Mouse (Mus musculus) stomach, embryonic 14.5 days (tissue): ENCODE data around the gene Mxd4. TPM values are rescaled to one million over a fixed set of nuclear protein-coding genes. Genes with fewer than 3 reads are reported as not detected.

Experiments used
- ATAC-seq: fragments of 200-750 bp; cut with Nextera tagmentation; 2 replicates; pipeline ENCODE4 v1.8.0; 2017; ENCODE audit warnings: low read depth, moderate TSS enrichment; ENCODE audit not compliant: insufficient number of reproducible peaks, insufficient read depth, low FRiP score
- H3K27ac ChIP-seq: fragments of 300-500 bp; sonication (generic); 2 replicates; pipeline ENCODE4 v1.5.1; 2014; ENCODE audit warnings: mild to moderate bottlenecking, low read length, moderate library complexity, mixed read lengths
- H3K27me3 ChIP-seq: fragments of 300-500 bp; sonication (generic); 2 replicates; pipeline ENCODE4 v1.6.1; 2014; ENCODE audit warnings: low read length, control low read depth, mixed read lengths; ENCODE audit not compliant: control insufficient read depth, insufficient read depth
- H3K36me3 ChIP-seq: fragments of 300-500 bp; sonication (generic); 2 replicates; pipeline ENCODE4 v1.6.1; 2014; ENCODE audit warnings: mild to moderate bottlenecking, control low read depth, low read length, moderate library complexity, mixed read lengths; ENCODE audit not compliant: control insufficient read depth, insufficient read depth
- H3K4me1 ChIP-seq: fragments of 300-500 bp; sonication (generic); 2 replicates; pipeline ENCODE4 v1.6.1; 2014; ENCODE audit warnings: low read length, control low read depth, mixed read lengths; ENCODE audit not compliant: control insufficient read depth, insufficient read depth
- H3K4me2 ChIP-seq: fragments of 300-500 bp; sonication (generic); replicated peaks from 2 replicates; pipeline ENCODE4 v1.6.1; 2014; ENCODE audit warnings: low read depth, low read length, control low read depth
- H3K4me3 ChIP-seq: fragments of 300-500 bp; sonication (generic); 2 replicates; pipeline ENCODE4 v1.5.1; 2014; ENCODE audit warnings: low read depth, low read length, control low read depth
- H3K9ac ChIP-seq: fragments of 300-500 bp; sonication (generic); replicated peaks from 2 replicates; pipeline ENCODE4 v1.6.1; 2014; ENCODE audit warnings: low read depth, mild to moderate bottlenecking, control low read depth, low read length, moderate library complexity, mixed read lengths
- H3K9me3 ChIP-seq: fragments of 300-500 bp; sonication (generic); 2 replicates; pipeline ENCODE4 v1.6.1; 2016; ENCODE audit warnings: low read depth, low read length, control low read depth; ENCODE audit not compliant: control insufficient read depth
- WGBS: fragments of 180-500 bp; shearing (Covaris S2); extraction: QIAGEN DNeasy Blood & Tissue Kit; methylation state at CpG from one replicate; pipeline ENCODE4 v1.1.7; 2014; 5-methylcytosine and 5-hydroxymethylcytosine counted together
- polyA plus RNA-seq: library from polyadenylated mRNA; unstranded; fragments of >200 nt; fragmentation: Nextera tagmentation; extraction: Ambion mirVana; gene quantifications from 2 replicates; pipeline ENCODE4 v1.2.1, GENCODE M21; 2014

Mxd4 gene
- polyA plus RNA-seq, 1 experiment from 2014 or later: 58.6 TPM

DNA sequence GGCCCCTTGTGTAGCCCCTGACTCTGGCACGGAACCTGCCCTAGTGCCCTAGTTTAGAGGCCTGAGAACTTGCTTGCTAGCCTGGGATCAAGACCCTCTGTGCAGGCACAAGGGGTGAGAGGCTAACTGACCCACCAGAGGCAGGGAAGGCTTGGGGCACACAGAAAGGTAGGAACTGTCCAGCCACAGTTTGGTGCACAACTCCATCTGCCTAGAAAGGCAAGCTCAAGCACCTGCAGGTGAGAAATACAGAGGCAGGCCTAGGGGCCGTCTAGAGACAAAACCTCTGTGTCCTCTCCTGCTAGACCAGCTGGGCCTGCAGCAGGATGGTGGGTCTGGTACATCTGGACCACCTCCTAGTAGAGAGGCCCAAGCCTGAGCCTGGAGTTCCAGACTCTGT is 13.5 kb downstream of the Mxd4 start:
- 81% methylated on average over 2 of the region's 2 CpGs for WGBS
- Histone ChIP-seq H3K9ac (no peak overlapping the region), H3K4me3 (no peak overlapping the region), H3K27me3 (no peaks in the 10 kb centered on the region), H3K36me3 (peaks cover 43% of the 10 kb centered on the region), H3K4me2 (no peak overlapping the region), H3K4me1 (0 out of 2 replicates have a peak, but pooled peaks cover 2% of the 10 kb centered on the region), H3K27ac (no peak overlapping the region), H3K9me3 (no peaks in the 10 kb centered on the region)
- no peak for ATAC-seq

- Histone ChIP-seq H3K9ac (no peak overlapping the region), H3K9me3 (no peaks in the 10 kb centered on the region), H3K4me3 (no peak overlapping the region), H3K4me2 (no peak overlapping the region), H3K36me3 (peaks cover 18% of the 10 kb centered on the region), H3K4me1 (0 out of 2 replicates have a peak, but pooled peaks cover 2% of the 10 kb centered on the region), H3K27me3 (no peaks in the 10 kb centered on the region), H3K27ac (peak overlapping the region; percentile 41; the same call in 1 of the 2 replicates)
- WGBS: 66% methylated on average over 4 of the region's 4 CpGs
- no peak for ATAC-seq
These were observed 16.8 kb downstream of the Mxd4 start for GRCm38 (mm10) chr5:34170726-34171125.

- no peaks in the 10 kb centered on the region for H3K9me3 ChIP-seq
- peaks cover 10% of the 10 kb centered on the region; the same call in 1 of the 2 replicates for H3K36me3 ChIP-seq
- H3K4me1 ChIP-seq: 0 out of 2 replicates have a peak, but pooled peaks cover 2% of the 10 kb centered on the region
- no peaks in the 10 kb centered on the region for H3K27me3 ChIP-seq
- WGBS: 84% methylated on average over 3 of the region's 3 CpGs
- no peak overlapping the region for H3K9ac ChIP-seq
- ATAC-seq: no peak
- H3K27ac ChIP-seq: peak overlapping the region; percentile 80; the same call in 1 of the 2 replicates
- peak overlapping the region; percentile 71 for H3K4me3 ChIP-seq
- H3K4me2 ChIP-seq: peak overlapping the region; percentile 39
These were observed 17.6 kb downstream of the Mxd4 start for GRCm38 (mm10) chr5:34169954-34170353.

- Histone ChIP-seq H3K9me3 (no peaks in the 10 kb centered on the region), H3K4me3 (peak within 1 kb of the TSS; percentile 71), H3K27ac (peak within 1 kb of the TSS; percentile 80; the same call in 1 of the 2 replicates), H3K9ac (peak within 1 kb of the TSS; percentile 81), H3K4me1 (0 out of 2 replicates have a peak, but pooled peaks cover 2% of the 10 kb centered on the region), H3K4me2 (peak within 1 kb of the TSS; percentile 56), H3K36me3 (peaks cover 6% of the 10 kb centered on the region; the same call in 1 of the 2 replicates), H3K27me3 (no peaks in the 10 kb centered on the region)
- peak; percentile 100 for ATAC-seq
- under 1% methylated on average over 57 of the region's 57 CpGs for WGBS
These were observed 18.3 kb downstream of the Mxd4 start, which contains the start of the genes Poln and Haus3 for GRCm38 (mm10) chr5:34168950-34169891. Poln (minus strand) TSS chr5:34169448. Haus3 (minus strand) TSS chr5:34169527.

GRCm38 (mm10) chr5:34167857-34168256 is 19.7 kb downstream of the Mxd4 start:
- no peaks in the 10 kb centered on the region for H3K27me3 ChIP-seq
- H3K4me3 ChIP-seq: 0 out of 2 replicates have a peak overlapping the region, but pooled peaks have one; percentile 3
- no peak overlapping the region for H3K27ac ChIP-seq
- no peak for ATAC-seq
- peaks cover 4% of the 10 kb centered on the region; the same call in 1 of the 2 replicates for H3K36me3 ChIP-seq
- H3K9me3 ChIP-seq: no peaks in the 10 kb centered on the region
- 0 out of 2 replicates have a peak, but pooled peaks cover 2% of the 10 kb centered on the region for H3K4me1 ChIP-seq
- WGBS: 77% methylated on average over 4 of the region's 4 CpGs
- H3K9ac ChIP-seq: no peak overlapping the region
- peak overlapping the region; percentile 24; the same call in 1 of the 2 replicates for H3K4me2 ChIP-seq

GRCm38 (mm10) chr5:34165793-34166192 is 21.7 kb downstream of the Mxd4 start:
- 69% methylated on average over 4 of the region's 4 CpGs for WGBS
- no peak overlapping the region for H3K9ac ChIP-seq
- ATAC-seq: no peak

DNA sequence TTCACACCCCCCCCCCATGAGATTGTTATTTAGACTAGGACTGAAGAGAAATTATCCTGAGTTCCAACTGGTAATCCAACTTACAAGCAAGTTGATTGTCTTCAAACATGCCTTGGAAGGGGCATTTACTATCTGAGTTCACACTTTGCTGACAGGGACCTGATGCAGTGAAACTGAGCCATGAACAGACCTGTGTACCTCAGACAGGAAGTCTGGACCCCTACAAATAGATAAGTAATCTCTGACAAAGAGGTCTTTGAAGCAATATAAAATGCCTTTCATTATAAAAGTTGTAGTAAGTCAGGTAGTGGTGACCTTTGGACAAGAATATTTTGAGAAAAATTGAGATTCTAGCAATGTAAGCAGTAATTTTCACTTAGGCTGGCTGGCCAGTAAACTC is 39.0 kb downstream of the Mxd4 start:
- Histone ChIP-seq H3K9ac (no peak overlapping the region), H3K4me1 (no peaks in the 10 kb centered on the region), H3K36me3 (peaks cover under 1% of the 10 kb centered on the region; the same call in 1 of the 2 replicates), H3K27me3 (no peaks in the 10 kb centered on the region), H3K4me2 (no peak overlapping the region), H3K4me3 (no peak overlapping the region), H3K9me3 (no peaks in the 10 kb centered on the region), H3K27ac (no peak overlapping the region)
- no peak for ATAC-seq

More at GRCm38 (mm10) chr5:34165793-34166192, 21.7 kb downstream of the Mxd4 start:
- no peaks in the 10 kb centered on the region for H3K9me3 ChIP-seq
- no peak overlapping the region for H3K4me2 ChIP-seq
- no peaks in the 10 kb centered on the region for H3K27me3 ChIP-seq
- H3K4me3 ChIP-seq: no peak overlapping the region
- H3K4me1 ChIP-seq: no peaks in the 10 kb centered on the region
- H3K27ac ChIP-seq: no peak overlapping the region
- peaks cover 4% of the 10 kb centered on the region; the same call in 1 of the 2 replicates for H3K36me3 ChIP-seq

- H3K9ac ChIP-seq: no peak overlapping the region
- H3K4me2 ChIP-seq: no peak overlapping the region
- no peaks in the 10 kb centered on the region for H3K27me3 ChIP-seq
- 93% methylated on average over 3 of the region's 3 CpGs for WGBS
- H3K36me3 ChIP-seq: no peaks in the 10 kb centered on the region
- H3K9me3 ChIP-seq: no peaks in the 10 kb centered on the region
- no peak overlapping the region for H3K27ac ChIP-seq
- no peaks in the 10 kb centered on the region for H3K4me1 ChIP-seq
- no peak for ATAC-seq
- H3K4me3 ChIP-seq: no peak overlapping the region
These were observed 40.0 kb downstream of the Mxd4 start for GRCm38 (mm10) chr5:34147554-34147953.
